Mouse (Mus musculus) midbrain, embryonic 14.5 days (tissue): ENCODE data around the gene Dnajb13. TPM values are rescaled to one million over a fixed set of nuclear protein-coding genes. Genes with fewer than 3 reads are reported as not detected.

Experiments
- ATAC-seq: fragments of 200-750 bp; cut with Nextera tagmentation; 2 replicates; pipeline ENCODE4 v1.8.0; 2017; ENCODE audit warnings: moderate number of reproducible peaks, moderate library complexity; ENCODE audit not compliant: low FRiP score, low TSS enrichment
- DNase-seq: peaks from one replicate; pipeline ENCODE4 v3.0.0-alpha.2; 2015
- H3K27ac ChIP-seq: fragments of 300-500 bp; sonication (generic); replicated peaks from 2 replicates; pipeline ENCODE4 v1.5.1; 2014; ENCODE audit warnings: mild to moderate bottlenecking, low read depth, low read length, moderate library complexity
- H3K27me3 ChIP-seq: fragments of 300-500 bp; sonication (generic); 2 replicates; pipeline ENCODE4 v1.6.1; 2014; ENCODE audit warnings: low read length, control low read depth, mixed read lengths; ENCODE audit not compliant: control insufficient read depth, insufficient read depth
- H3K36me3 ChIP-seq: fragments of 300-500 bp; sonication (generic); 2 replicates; pipeline ENCODE4 v1.6.1; 2014; ENCODE audit warnings: low read length, control low read depth; ENCODE audit not compliant: control insufficient read depth, insufficient read depth
- H3K4me1 ChIP-seq: fragments of 300-500 bp; sonication (generic); 2 replicates; pipeline ENCODE4 v1.6.1; 2014; ENCODE audit warnings: mild to moderate bottlenecking, antibody characterized with exemption, low read length, control low read depth; ENCODE audit not compliant: control insufficient read depth, insufficient read depth
- H3K4me2 ChIP-seq: fragments of 300-500 bp; sonication (generic); 2 replicates; pipeline ENCODE4 v1.6.1; 2014; ENCODE audit warnings: mild to moderate bottlenecking, low read length, moderate library complexity
- H3K4me3 ChIP-seq: fragments of 300-500 bp; sonication (generic); replicated peaks from 2 replicates; pipeline ENCODE4 v1.5.1; 2014; ENCODE audit warnings: low read depth, low read length
- H3K9ac ChIP-seq: fragments of 300-500 bp; sonication (generic); replicated peaks from 2 replicates; pipeline ENCODE4 v1.6.1; 2014; ENCODE audit warnings: mild to moderate bottlenecking, low read length, moderate library complexity
- H3K9me3 ChIP-seq: fragments of 300-500 bp; sonication (generic); 2 replicates; pipeline ENCODE4 v1.6.1; 2016; ENCODE audit warnings: low read length, control low read depth, mixed read lengths; ENCODE audit not compliant: control insufficient read depth
- WGBS: fragments of 180-500 bp; shearing (Covaris S2); extraction: QIAGEN DNeasy Blood & Tissue Kit; methylation state at CpG from one replicate; pipeline ENCODE4 v1.1.7; 2014; 5-methylcytosine and 5-hydroxymethylcytosine counted together
- polyA plus RNA-seq: library from polyadenylated mRNA; unstranded; fragments of >200 nt; fragmentation: Nextera tagmentation; extraction: Ambion mirVana; gene quantifications from 2 replicates; pipeline ENCODE4 v1.2.1, GENCODE M21; 2014

Dnajb13 gene
- polyA plus RNA-seq, 1 experiment from 2014 or later, result 3.7 TPM

- H3K36me3 ChIP-seq, result peaks cover 18% of the 10 kb centered on the region
- H3K4me2 ChIP-seq, result no peak overlapping the region
- H3K27me3 ChIP-seq, result no peaks in the 10 kb centered on the region
- no peak overlapping the region for H3K9ac ChIP-seq
- H3K27ac ChIP-seq, result no peak overlapping the region
- H3K4me1 ChIP-seq, result no peaks in the 10 kb centered on the region
- no peak for ATAC-seq
- H3K9me3 ChIP-seq, result no peaks in the 10 kb centered on the region
- no peak overlapping the region for H3K4me3 ChIP-seq
- 86% methylated on average over 4 of the region's 4 CpGs for WGBS
- no peak for DNase-seq
Measured at GRCm38 (mm10) chr7:100547631-100548030, 32.9 kb upstream of the Dnajb13 start.

- Histone ChIP-seq H3K36me3 (peaks cover 25% of the 10 kb centered on the region), H3K9me3 (no peaks in the 10 kb centered on the region), H3K4me2 (no peak overlapping the region), H3K4me1 (no peaks in the 10 kb centered on the region), H3K27ac (no peak overlapping the region), H3K27me3 (no peaks in the 10 kb centered on the region), H3K9ac (no peak overlapping the region), H3K4me3 (no peak overlapping the region)
- no peak for ATAC-seq
- DNase-seq, result no peak
- WGBS, result 71% methylated on average over 1 of the region's 1 CpGs
Measured at GRCm38 (mm10) chr7:100544437-100544836, 29.7 kb upstream of the Dnajb13 start.

GRCm38 (mm10) chr7:100539516-100539915 is 24.8 kb upstream of the Dnajb13 start:
- H3K27me3 ChIP-seq, result no peaks in the 10 kb centered on the region
- H3K4me1 ChIP-seq, result peaks cover 10% of the 10 kb centered on the region
- no peak overlapping the region for H3K27ac ChIP-seq
- DNase-seq, result no peak
- H3K4me2 ChIP-seq, result no peak overlapping the region
- 97% methylated on average over 9 of the region's 9 CpGs for WGBS
- H3K9ac ChIP-seq, result no peak overlapping the region
- H3K4me3 ChIP-seq, result no peak overlapping the region
- no peaks in the 10 kb centered on the region for H3K9me3 ChIP-seq
- peaks cover 16% of the 10 kb centered on the region for H3K36me3 ChIP-seq
- ATAC-seq, result no peak

- no peak for DNase-seq
- H3K9me3 ChIP-seq, result no peaks in the 10 kb centered on the region
- peak overlapping the region; percentile 70 for H3K9ac ChIP-seq
- H3K27ac ChIP-seq, result peak overlapping the region; percentile 85; the same call in 1 of the 2 replicates
- H3K4me3 ChIP-seq, result peak overlapping the region; percentile 60
- H3K4me1 ChIP-seq, result peaks cover 10% of the 10 kb centered on the region
- H3K36me3 ChIP-seq, result peaks cover 16% of the 10 kb centered on the region
- WGBS, result 38% methylated on average over 7 of the region's 7 CpGs
- no peak for ATAC-seq
- peak overlapping the region; percentile 73 for H3K4me2 ChIP-seq
- H3K27me3 ChIP-seq, result no peaks in the 10 kb centered on the region
Measured at GRCm38 (mm10) chr7:100537519-100537902, 22.8 kb upstream of the Dnajb13 start.

- Histone ChIP-seq H3K9me3 (no peaks in the 10 kb centered on the region), H3K4me2 (peak within 1 kb of the TSS; percentile 73), H3K9ac (peak within 1 kb of the TSS; percentile 70), H3K4me3 (peak within 1 kb of the TSS; percentile 60), H3K27me3 (no peaks in the 10 kb centered on the region), H3K4me1 (peaks cover 10% of the 10 kb centered on the region), H3K36me3 (peaks cover 16% of the 10 kb centered on the region), H3K27ac (peak within 1 kb of the TSS; percentile 85)
- peak; percentile 98 for ATAC-seq
- DNase-seq, result peak; percentile 97
- WGBS, result under 1% methylated on average over 33 of the region's 33 CpGs
Measured at GRCm38 (mm10) chr7:100536804-100537518, 22.2 kb upstream of the Dnajb13 start, which contains the start of gene Coa4. Coa4 (plus strand) TSS chr7:100537071.

- no peaks in the 10 kb centered on the region for H3K9me3 ChIP-seq
- peaks cover 16% of the 10 kb centered on the region for H3K36me3 ChIP-seq
- DNase-seq, result no peak
- no peaks in the 10 kb centered on the region for H3K27me3 ChIP-seq
- H3K4me3 ChIP-seq, result no peak overlapping the region
- peaks cover 10% of the 10 kb centered on the region for H3K4me1 ChIP-seq
- H3K27ac ChIP-seq, result no peak overlapping the region
- no peak overlapping the region for H3K4me2 ChIP-seq
- ATAC-seq, result no peak
- H3K9ac ChIP-seq, result no peak overlapping the region
- 74% methylated on average over 2 of the region's 2 CpGs for WGBS
Measured at GRCm38 (mm10) chr7:100535831-100536230, 21.1 kb upstream of the Dnajb13 start.

GRCm38 (mm10) chr7:100534216-100534615 is 19.5 kb upstream of the Dnajb13 start:
- H3K27ac ChIP-seq, result no peak overlapping the region
- H3K9ac ChIP-seq, result no peak overlapping the region
- DNase-seq (no peak), ATAC-seq (no peak)
- H3K4me3 ChIP-seq, result no peak overlapping the region
- no peak overlapping the region for H3K4me2 ChIP-seq
- no peaks in the 10 kb centered on the region for H3K9me3 ChIP-seq
- H3K27me3 ChIP-seq, result no peaks in the 10 kb centered on the region
- H3K36me3 ChIP-seq, result peaks cover 4% of the 10 kb centered on the region
- WGBS, result 90% methylated on average over 3 of the region's 3 CpGs
- H3K4me1 ChIP-seq, result peaks cover 10% of the 10 kb centered on the region

- Histone ChIP-seq H3K27me3 (no peaks in the 10 kb centered on the region), H3K4me2 (no peak overlapping the region), H3K36me3 (no peaks in the 10 kb centered on the region), H3K27ac (no peak overlapping the region), H3K4me3 (no peak overlapping the region), H3K9me3 (no peaks in the 10 kb centered on the region), H3K9ac (no peak overlapping the region), H3K4me1 (peaks cover 10% of the 10 kb centered on the region)
- WGBS, result 82% methylated on average over 2 of the region's 2 CpGs
- DNase-seq (no peak), ATAC-seq (no peak)
Measured at GRCm38 (mm10) chr7:100533503-100533902, 18.7 kb upstream of the Dnajb13 start.

GRCm38 (mm10) chr7:100530766-100531165 is 16.0 kb upstream of the Dnajb13 start:
- H3K27me3 ChIP-seq, result no peaks in the 10 kb centered on the region
- no peaks in the 10 kb centered on the region for H3K36me3 ChIP-seq
- no peak overlapping the region for H3K4me2 ChIP-seq
- DNase-seq (no peak), ATAC-seq (no peak)
- no peak overlapping the region for H3K4me3 ChIP-seq
- no peak overlapping the region for H3K9ac ChIP-seq
- H3K4me1 ChIP-seq, result no peaks in the 10 kb centered on the region
- H3K9me3 ChIP-seq, result no peaks in the 10 kb centered on the region
- 93% methylated on average over 5 of the region's 5 CpGs for WGBS
- no peak overlapping the region for H3K27ac ChIP-seq
